Mouse (Mus musculus) liver, adult 2 months (tissue): Measurements from ENCODE around the gene Cyp2u1.

Source experiments
- CTCF ChIP-seq: fragments of 200-500 bp; IDR thresholded peaks from 2 replicates; pipeline ENCODE4 v1.5.1; 2011; ENCODE audit warnings: low read depth, low read length, control low read depth
- POLR2A ChIP-seq: fragments of 200-500 bp; IDR thresholded peaks from 2 replicates; pipeline ENCODE4 v1.6.1; 2011; ENCODE audit warnings: low read length, control low read depth; ENCODE audit not compliant: insufficient read depth; ENCODE audit errors: extremely low read depth

- TF ChIP-seq POLR2A (no peak), CTCF (no peak)
These were observed 7.4 kb downstream of the Cyp2u1 start for GRCm38 (mm10) chr3:131295513-131296200.
